Mouse (Mus musculus) hindbrain, embryonic 15.5 days (tissue): ENCODE data around the gene Rassf3. TPM values are rescaled to one million over a fixed set of nuclear protein-coding genes. Genes with fewer than 3 reads are reported as not detected.
A peak's percentile ranks its signal among the peaks of the same experiment; 100 is the strongest.

Experiments
- ATAC-seq: fragments of 200-750 bp; cut with Nextera tagmentation; 2 replicates; pipeline ENCODE4 v1.8.0; 2017; ENCODE audit warnings: low read depth, moderate number of reproducible peaks, moderate TSS enrichment; ENCODE audit not compliant: low FRiP score
- H3K27ac ChIP-seq: fragments of 300-500 bp; sonication (generic); replicated peaks from 2 replicates; pipeline ENCODE4 v1.5.1; 2015; ENCODE audit warnings: mild to moderate bottlenecking, inconsistent platforms
- H3K27me3 ChIP-seq: fragments of 300-500 bp; sonication (generic); 2 replicates; pipeline ENCODE4 v1.6.1; 2015; ENCODE audit warnings: control low read depth, inconsistent platforms
- H3K36me3 ChIP-seq: fragments of 300-500 bp; sonication (generic); 2 replicates; pipeline ENCODE4 v1.6.1; 2015; ENCODE audit warnings: control low read depth, inconsistent platforms
- H3K4me1 ChIP-seq: fragments of 300-500 bp; sonication (generic); replicated peaks from 2 replicates; pipeline ENCODE4 v1.6.1; 2015; ENCODE audit warnings: control low read depth, inconsistent platforms
- H3K4me2 ChIP-seq: fragments of 300-500 bp; sonication (generic); 2 replicates; pipeline ENCODE4 v1.6.1; 2015; ENCODE audit warnings: moderate library complexity, mild to moderate bottlenecking, inconsistent platforms
- H3K4me3 ChIP-seq: fragments of 300-500 bp; sonication (generic); 2 replicates; pipeline ENCODE4 v1.5.1; 2015; ENCODE audit warnings: mild to moderate bottlenecking, inconsistent platforms
- H3K9ac ChIP-seq: fragments of 300-500 bp; sonication (generic); 2 replicates; pipeline ENCODE4 v1.6.1; 2015; ENCODE audit warnings: inconsistent platforms
- H3K9me3 ChIP-seq: fragments of 300-500 bp; sonication (generic); 2 replicates; pipeline ENCODE4 v1.6.1; 2016; ENCODE audit warnings: control low read depth, inconsistent platforms
- WGBS: fragments of 180-500 bp; shearing (Covaris S2); methylation state at CpG from one replicate; pipeline ENCODE4 v1.1.7; 2015; 5-methylcytosine and 5-hydroxymethylcytosine counted together
- polyA plus RNA-seq: library from polyadenylated mRNA; unstranded; fragments of >200 nt; fragmentation: Nextera tagmentation; extraction: Ambion mirVana; gene quantifications from 2 replicates; pipeline ENCODE4 v1.2.1, GENCODE M21; 2015

Gene Rassf3
- polyA plus RNA-seq, 1 experiment from 2014 or later: 5.1 TPM

- WGBS: 51% methylated on average over 5 of the region's 5 CpGs
- Histone ChIP-seq H3K4me3 (no peak overlapping the region), H3K9me3 (no peaks in the 10 kb centered on the region), H3K9ac (no peak overlapping the region), H3K4me1 (peaks cover 14% of the 10 kb centered on the region), H3K27me3 (no peaks in the 10 kb centered on the region), H3K36me3 (no peaks in the 10 kb centered on the region), H3K27ac (no peak overlapping the region), H3K4me2 (no peak overlapping the region)
- peak; percentile 35; the same call in 1 of the 2 replicates for ATAC-seq
Observed at GRCm38 (mm10) chr10:121501160-121501559, 25.0 kb upstream of the Rassf3 start.

- 70% methylated on average over 5 of the region's 5 CpGs for WGBS
- ATAC-seq: no peak
- H3K4me2 ChIP-seq: no peak overlapping the region
Observed at GRCm38 (mm10) chr10:121500034-121500433, 23.9 kb upstream of the Rassf3 start.

DNA sequence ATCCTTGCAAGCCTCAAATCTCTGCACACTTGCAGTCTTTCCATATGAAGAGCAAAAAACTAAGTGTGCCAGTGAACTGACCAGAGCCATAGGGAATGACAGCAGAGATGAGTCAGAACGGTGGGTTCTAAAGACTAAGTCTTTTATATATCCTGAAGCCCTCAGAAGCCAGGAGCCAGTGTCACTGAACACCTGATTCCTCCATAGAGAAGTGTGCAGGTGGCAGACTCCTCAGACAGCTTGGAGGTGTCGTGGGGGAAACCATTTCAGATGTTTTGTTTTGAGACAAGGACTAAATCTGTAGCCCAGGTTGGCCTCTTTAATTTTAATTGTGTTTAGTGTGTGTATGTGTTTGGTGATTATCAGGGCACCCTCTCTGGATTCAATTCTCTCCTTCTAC lies 22.9 kb upstream of the Rassf3 start:
- H3K27ac ChIP-seq: no peak overlapping the region
- H3K27me3 ChIP-seq: no peaks in the 10 kb centered on the region
- no peak for ATAC-seq
- H3K9ac ChIP-seq: no peak overlapping the region
- H3K4me1 ChIP-seq: no peaks in the 10 kb centered on the region
- H3K36me3 ChIP-seq: no peaks in the 10 kb centered on the region
- WGBS: 57% methylated on average over 2 of the region's 2 CpGs
- no peaks in the 10 kb centered on the region for H3K9me3 ChIP-seq
- no peak overlapping the region for H3K4me3 ChIP-seq
- H3K4me2 ChIP-seq: no peak overlapping the region

More at GRCm38 (mm10) chr10:121500034-121500433, 23.9 kb upstream of the Rassf3 start:
- no peak overlapping the region for H3K27ac ChIP-seq
- no peaks in the 10 kb centered on the region for H3K9me3 ChIP-seq
- no peaks in the 10 kb centered on the region for H3K36me3 ChIP-seq
- no peak overlapping the region for H3K4me3 ChIP-seq
- no peaks in the 10 kb centered on the region for H3K27me3 ChIP-seq
- H3K4me1 ChIP-seq: peaks cover 5% of the 10 kb centered on the region
- no peak overlapping the region for H3K9ac ChIP-seq

GRCm38 (mm10) chr10:121498481-121498904 lies 22.3 kb upstream of the Rassf3 start:
- Histone ChIP-seq H3K9ac (no peak overlapping the region), H3K36me3 (no peaks in the 10 kb centered on the region), H3K4me3 (no peak overlapping the region), H3K9me3 (no peaks in the 10 kb centered on the region), H3K27me3 (no peaks in the 10 kb centered on the region), H3K4me1 (no peaks in the 10 kb centered on the region), H3K4me2 (no peak overlapping the region), H3K27ac (no peak overlapping the region)
- 68% methylated on average over 8 of the region's 8 CpGs for whole genome bisulfite sequencing
- ATAC-seq: no peak

DNA sequence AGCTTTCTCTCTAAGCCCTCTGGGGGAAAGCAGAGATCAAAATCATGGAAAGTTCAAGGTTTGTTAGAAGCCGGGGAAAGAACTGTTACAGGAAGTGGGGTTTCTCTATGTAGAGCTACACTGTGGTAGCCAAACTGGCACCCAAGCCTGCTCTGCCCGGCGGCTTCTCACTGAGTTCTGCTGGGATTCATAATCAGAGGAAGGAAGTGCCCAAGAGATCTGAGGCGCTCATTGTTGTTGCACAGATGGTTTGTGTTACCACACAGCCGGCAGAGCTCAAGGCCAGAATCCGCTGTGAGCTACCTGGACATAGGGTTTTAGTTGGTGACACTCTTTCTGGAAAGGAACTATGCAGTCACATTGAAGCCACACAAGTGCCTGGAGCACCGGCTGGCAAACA lies 21.8 kb upstream of the Rassf3 start:
- Histone ChIP-seq H3K36me3 (no peaks in the 10 kb centered on the region), H3K9me3 (no peaks in the 10 kb centered on the region), H3K9ac (no peak overlapping the region), H3K4me3 (no peak overlapping the region), H3K4me1 (no peaks in the 10 kb centered on the region), H3K27me3 (no peaks in the 10 kb centered on the region), H3K27ac (no peak overlapping the region), H3K4me2 (no peak overlapping the region)
- no peak for ATAC-seq
- 79% methylated on average over 7 of the region's 7 CpGs for WGBS

GRCm38 (mm10) chr10:121496616-121497015 lies 20.5 kb upstream of the Rassf3 start:
- no peaks in the 10 kb centered on the region for H3K9me3 ChIP-seq
- no peak for ATAC-seq
- H3K27me3 ChIP-seq: no peaks in the 10 kb centered on the region
- H3K4me3 ChIP-seq: no peak overlapping the region
- H3K27ac ChIP-seq: no peak overlapping the region
- H3K4me2 ChIP-seq: no peak overlapping the region
- H3K36me3 ChIP-seq: no peaks in the 10 kb centered on the region
- H3K9ac ChIP-seq: no peak overlapping the region
- 69% methylated on average over 7 of the region's 7 CpGs for WGBS
- no peaks in the 10 kb centered on the region for H3K4me1 ChIP-seq

DNA sequence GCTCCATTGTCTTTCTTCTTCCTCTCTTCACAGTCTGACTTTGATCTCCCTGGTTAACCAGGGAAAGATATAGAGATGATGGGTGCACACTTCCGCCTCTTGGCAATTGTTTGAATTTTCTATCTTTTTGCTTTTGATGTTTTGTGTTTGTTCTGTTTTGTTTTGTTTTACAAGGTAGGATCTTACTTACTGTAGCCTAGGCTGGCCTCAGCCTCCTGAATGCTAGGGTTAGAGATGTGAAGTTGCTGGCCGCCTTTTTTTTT lies 17.9 kb upstream of the Rassf3 start:
- Histone ChIP-seq H3K27ac (no peak overlapping the region), H3K4me1 (no peaks in the 10 kb centered on the region), H3K9ac (no peak overlapping the region), H3K36me3 (no peaks in the 10 kb centered on the region), H3K27me3 (no peaks in the 10 kb centered on the region), H3K4me3 (no peak overlapping the region), H3K9me3 (no peaks in the 10 kb centered on the region), H3K4me2 (no peak overlapping the region)
- 91% methylated on average over 2 of the region's 2 CpGs for WGBS
- no peak for ATAC-seq

GRCm38 (mm10) chr10:121493374-121494162 lies 17.4 kb upstream of the Rassf3 start:
- Histone ChIP-seq H3K36me3 (no peaks in the 10 kb centered on the region), H3K4me3 (no peak overlapping the region), H3K4me1 (no peaks in the 10 kb centered on the region), H3K4me2 (no peak overlapping the region), H3K9ac (no peak overlapping the region), H3K9me3 (no peaks in the 10 kb centered on the region), H3K27ac (no peak overlapping the region), H3K27me3 (no peaks in the 10 kb centered on the region)
- no peak for ATAC-seq
- WGBS: 80% methylated on average over 9 of the region's 9 CpGs

- no peaks in the 10 kb centered on the region for H3K4me1 ChIP-seq
- no peak overlapping the region for H3K9ac ChIP-seq
- no peaks in the 10 kb centered on the region for H3K36me3 ChIP-seq
- no peaks in the 10 kb centered on the region for H3K9me3 ChIP-seq
- H3K4me2 ChIP-seq: no peak overlapping the region
- WGBS: 80% methylated on average over 7 of the region's 7 CpGs
- H3K4me3 ChIP-seq: no peak overlapping the region
- no peaks in the 10 kb centered on the region for H3K27me3 ChIP-seq
- no peak overlapping the region for H3K27ac ChIP-seq
- ATAC-seq: no peak
Observed at GRCm38 (mm10) chr10:121492608-121493315, 16.6 kb upstream of the Rassf3 start.

DNA sequence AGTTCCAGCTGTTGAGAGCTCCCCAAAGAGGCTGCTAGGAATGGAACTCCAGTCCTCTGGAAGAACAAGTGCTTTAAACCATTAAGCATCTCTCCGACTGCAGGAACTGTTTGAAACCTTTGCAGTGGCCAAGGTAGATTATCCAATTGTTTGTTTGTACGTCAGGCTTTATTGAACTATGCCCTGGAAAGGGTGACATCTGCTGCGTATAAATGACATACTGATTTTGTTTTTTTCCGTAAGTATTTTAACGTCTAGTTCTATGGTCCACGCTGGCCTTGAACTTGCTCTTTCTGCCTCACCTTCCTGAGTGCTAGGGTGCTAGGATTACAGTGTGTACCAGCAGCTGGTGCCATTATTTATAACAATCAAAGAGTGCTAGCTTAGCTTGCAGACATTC lies 13.8 kb upstream of the Rassf3 start:
- H3K9ac ChIP-seq: no peak overlapping the region
- WGBS: 96% methylated on average over 6 of the region's 6 CpGs
- H3K27ac ChIP-seq: no peak overlapping the region
- no peak overlapping the region for H3K4me2 ChIP-seq
- no peak overlapping the region for H3K4me3 ChIP-seq
- H3K36me3 ChIP-seq: no peaks in the 10 kb centered on the region
- ATAC-seq: no peak
- H3K27me3 ChIP-seq: no peaks in the 10 kb centered on the region
- H3K4me1 ChIP-seq: no peaks in the 10 kb centered on the region
- no peaks in the 10 kb centered on the region for H3K9me3 ChIP-seq

DNA sequence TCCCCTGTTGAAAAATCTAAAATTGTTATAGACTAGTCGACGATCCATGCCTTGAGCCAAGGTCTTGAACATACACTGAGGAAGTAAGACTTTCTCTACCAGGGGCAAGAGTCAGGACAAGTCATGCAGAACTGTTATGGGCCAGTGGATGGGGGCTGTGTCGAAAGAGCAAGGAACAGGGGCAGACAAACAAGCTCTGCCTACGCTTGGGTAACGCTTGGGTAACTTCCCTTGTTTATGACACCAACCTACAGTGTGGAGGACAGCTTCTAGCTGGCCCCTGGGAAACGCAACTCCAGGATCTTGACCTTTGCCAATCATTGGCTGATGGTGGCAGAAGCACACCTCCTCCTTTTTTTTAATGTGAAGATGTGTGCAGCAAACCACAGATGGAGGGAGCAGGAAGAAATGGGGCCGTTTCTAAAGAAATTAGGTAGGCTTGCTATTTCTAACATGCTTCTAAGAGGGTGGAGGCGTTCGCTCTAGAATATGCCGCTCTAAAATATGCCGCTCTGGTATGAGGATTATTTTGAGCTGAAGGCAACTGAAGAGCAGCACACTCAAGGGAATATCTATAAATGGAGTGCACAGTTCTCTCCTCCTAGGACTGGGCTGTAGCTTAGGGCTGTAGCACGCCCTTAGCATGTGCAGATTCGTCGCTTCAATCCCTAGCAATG lies 12.6 kb upstream of the Rassf3 start:
- Histone ChIP-seq H3K36me3 (no peaks in the 10 kb centered on the region), H3K9me3 (no peaks in the 10 kb centered on the region), H3K27ac (no peak overlapping the region), H3K4me2 (no peak overlapping the region), H3K4me3 (no peak overlapping the region), H3K9ac (no peak overlapping the region), H3K4me1 (no peaks in the 10 kb centered on the region), H3K27me3 (no peaks in the 10 kb centered on the region)
- ATAC-seq: no peak
- 86% methylated on average over 14 of the region's 14 CpGs for WGBS

GRCm38 (mm10) chr10:121487716-121488115 lies 11.6 kb upstream of the Rassf3 start:
- Histone ChIP-seq H3K4me2 (no peak overlapping the region), H3K4me3 (no peak overlapping the region), H3K27me3 (no peaks in the 10 kb centered on the region), H3K27ac (no peak overlapping the region), H3K36me3 (no peaks in the 10 kb centered on the region), H3K9ac (no peak overlapping the region), H3K9me3 (no peaks in the 10 kb centered on the region), H3K4me1 (no peaks in the 10 kb centered on the region)
- 66% methylated on average over 4 of the region's 4 CpGs for WGBS
- no peak for ATAC-seq
